Mouse (Mus musculus): ENCODE measurements around the gene Bcl2l1. TPM values are rescaled to one million over a fixed set of nuclear protein-coding genes. Genes with fewer than 3 reads are reported as not detected.
A peak's percentile ranks its signal among the peaks of the same experiment; 100 is the strongest.

The Bcl2l1 gene
- polyA plus RNA-seq, 1 experiment = 142 TPM

- H3K27me3 ChIP-seq (ENCODE audit: control insufficient read depth, insufficient read depth, low read length) = no peaks in the 10 kb centered on the region
- no peaks in the 10 kb centered on the region for H3K4me1 ChIP-seq (ENCODE audit: control insufficient read depth, insufficient read depth, low read length)
- peak; percentile 98 for DNase-seq
- TF ChIP-seq CTCF (IDR thresholded peaks at IDR 0.05; ENCODE audit: borderline replicate concordance, insufficient read depth, low read depth, low read length) = no peak
- H3K4me3 ChIP-seq (replicated peaks; ENCODE audit: insufficient read depth, low read depth, low read length) = peak within 1 kb of the TSS; percentile 69
- no peak within 1 kb of the TSS for H3K27ac ChIP-seq (ENCODE audit: insufficient read depth, low read length)
- under 1% methylated on average over 34 of the region's 34 CpGs for WGBS
These were observed 16.3 kb upstream of the Bcl2l1 start, which contains the start of gene Tpx2 for GRCm38 (mm10) chr2:152847815-152848302. Tpx2 (plus strand) TSS chr2:152847964.

- TF ChIP-seq CTCF (IDR thresholded peaks at IDR 0.05; ENCODE audit: borderline replicate concordance, insufficient read depth, low read depth, low read length) = no peak
- no peak for TF ChIP-seq POLR2A (IDR thresholded peaks at IDR 0.05; ENCODE audit: borderline replicate concordance, insufficient read depth, low read length)
- Histone ChIP-seq H3K4me3 (replicated peaks; ENCODE audit: insufficient read depth, low read depth, low read length) (no peak overlapping the region), H3K4me1 (ENCODE audit: control insufficient read depth, insufficient read depth, low read length) (no peaks in the 10 kb centered on the region), H3K27ac (ENCODE audit: insufficient read depth, low read length) (no peak overlapping the region), H3K27me3 (ENCODE audit: control insufficient read depth, insufficient read depth, low read length) (no peaks in the 10 kb centered on the region)
- DNase-seq = no peak
- 12% methylated on average over 3 of the region's 3 CpGs for WGBS
These were observed 15.7 kb upstream of the Bcl2l1 start for GRCm38 (mm10) chr2:152847057-152847814.

- no peak for DNase-seq
- no peaks in the 10 kb centered on the region for H3K4me1 ChIP-seq (ENCODE audit: control insufficient read depth, insufficient read depth, low read length)
- no peak overlapping the region for H3K4me3 ChIP-seq (replicated peaks; ENCODE audit: insufficient read depth, low read depth, low read length)
- WGBS = 79% methylated on average over 3 of the region's 3 CpGs
- H3K27ac ChIP-seq (ENCODE audit: insufficient read depth, low read length) = no peak overlapping the region
- TF ChIP-seq CTCF (IDR thresholded peaks at IDR 0.05; ENCODE audit: borderline replicate concordance, insufficient read depth, low read depth, low read length) (no peak), POLR2A (IDR thresholded peaks at IDR 0.05; ENCODE audit: borderline replicate concordance, insufficient read depth, low read length) (no peak)
- no peaks in the 10 kb centered on the region for H3K27me3 ChIP-seq (ENCODE audit: control insufficient read depth, insufficient read depth, low read length)
These were observed 11.2 kb upstream of the Bcl2l1 start for GRCm38 (mm10) chr2:152842741-152843140.

GRCm38 (mm10) chr2:152839256-152839655 lies 7.7 kb upstream of the Bcl2l1 start:
- H3K4me1 ChIP-seq (ENCODE audit: control insufficient read depth, insufficient read depth, low read length) = no peaks in the 10 kb centered on the region
- TF ChIP-seq POLR2A (IDR thresholded peaks at IDR 0.05; ENCODE audit: borderline replicate concordance, insufficient read depth, low read length) = no peak
- no peak for TF ChIP-seq CTCF (IDR thresholded peaks at IDR 0.05; ENCODE audit: borderline replicate concordance, insufficient read depth, low read depth, low read length)
- WGBS = 54% methylated on average over 2 of the region's 2 CpGs
- no peak for DNase-seq
- H3K27ac ChIP-seq (ENCODE audit: insufficient read depth, low read length) = no peak overlapping the region
- no peaks in the 10 kb centered on the region for H3K27me3 ChIP-seq (ENCODE audit: control insufficient read depth, insufficient read depth, low read length)
- no peak overlapping the region for H3K4me3 ChIP-seq (replicated peaks; ENCODE audit: insufficient read depth, low read depth, low read length)

- peaks cover 2% of the 10 kb centered on the region for H3K4me1 ChIP-seq (ENCODE audit: control insufficient read depth, insufficient read depth, low read length)
- under 1% methylated on average over 31 of the region's 31 CpGs for WGBS
- H3K4me3 ChIP-seq (replicated peaks; ENCODE audit: insufficient read depth, low read depth, low read length) = peak overlapping the region; percentile 69
- peak; percentile 88 to 89 for DNase-seq
- no peaks in the 10 kb centered on the region for H3K27me3 ChIP-seq (ENCODE audit: control insufficient read depth, insufficient read depth, low read length)
- TF ChIP-seq POLR2A (IDR thresholded peaks at IDR 0.05; ENCODE audit: borderline replicate concordance, insufficient read depth, low read length) (peak; percentile 63), CTCF (IDR thresholded peaks at IDR 0.05; ENCODE audit: borderline replicate concordance, insufficient read depth, low read depth, low read length) (peak; percentile 50; the same call in 1 of the 2 replicates)
- peak overlapping the region; percentile 96 for H3K27ac ChIP-seq (ENCODE audit: insufficient read depth, low read length)
These were observed 1.3 kb downstream of the Bcl2l1 start for GRCm38 (mm10) chr2:152830021-152830921.

- DNase-seq = peak; percentile 59 to 75
- peak overlapping the region; percentile 69 for H3K4me3 ChIP-seq (replicated peaks; ENCODE audit: insufficient read depth, low read depth, low read length)
- H3K4me1 ChIP-seq (ENCODE audit: control insufficient read depth, insufficient read depth, low read length) = peaks cover 4% of the 10 kb centered on the region
- no peaks in the 10 kb centered on the region for H3K27me3 ChIP-seq (ENCODE audit: control insufficient read depth, insufficient read depth, low read length)
- TF ChIP-seq CTCF (IDR thresholded peaks at IDR 0.05; ENCODE audit: borderline replicate concordance, insufficient read depth, low read depth, low read length) = no peak
- no peak for TF ChIP-seq POLR2A (IDR thresholded peaks at IDR 0.05; ENCODE audit: borderline replicate concordance, insufficient read depth, low read length)
- 6% methylated on average over 23 of the region's 23 CpGs for WGBS
- H3K27ac ChIP-seq (ENCODE audit: insufficient read depth, low read length) = peak overlapping the region; percentile 96
These were observed 2.1 kb downstream of the Bcl2l1 start for GRCm38 (mm10) chr2:152829367-152829881.

- Histone ChIP-seq H3K4me3 (replicated peaks; ENCODE audit: insufficient read depth, low read depth, low read length) (peak overlapping the region; percentile 69), H3K27me3 (ENCODE audit: control insufficient read depth, insufficient read depth, low read length) (no peaks in the 10 kb centered on the region), H3K4me1 (ENCODE audit: control insufficient read depth, insufficient read depth, low read length) (peaks cover 7% of the 10 kb centered on the region), H3K27ac (ENCODE audit: insufficient read depth, low read length) (peak overlapping the region; percentile 75)
- TF ChIP-seq CTCF (IDR thresholded peaks at IDR 0.05; ENCODE audit: borderline replicate concordance, insufficient read depth, low read depth, low read length) (no peak), POLR2A (IDR thresholded peaks at IDR 0.05; ENCODE audit: borderline replicate concordance, insufficient read depth, low read length) (peak; percentile 16; the same call in 1 of the 2 replicates)
- DNase-seq = peak; percentile 69 to 82
- WGBS = 0% methylated on average over 1 of the region's 1 CpGs
These were observed 3.0 kb downstream of the Bcl2l1 start for GRCm38 (mm10) chr2:152828532-152828931.
